Mouse (Mus musculus) heart, embryonic 10.5 days (tissue): Measurements from ENCODE around the gene Aip. TPM values are rescaled to one million over a fixed set of nuclear protein-coding genes. Genes with fewer than 3 reads are reported as not detected.
"Not testable (repeated sequence)": the region's sequence is repeated elsewhere in the genome, so short reads cannot be mapped to it uniquely, and the experiment has no call there.

ENCODE experiments used
- DNase-seq: peaks from one replicate; pipeline ENCODE4 v3.0.0-alpha.2; 2017; ENCODE audit warnings: low spot score
- H3K27ac ChIP-seq: fragments of 300-500 bp; sonication (generic); 2 replicates; pipeline ENCODE4 v1.5.1; 2016; ENCODE audit warnings: mild to moderate bottlenecking
- H3K27me3 ChIP-seq: fragments of 300-500 bp; sonication (generic); 2 replicates; pipeline ENCODE4 v1.6.1; 2016; ENCODE audit warnings: mild to moderate bottlenecking; ENCODE audit not compliant: poor library complexity, insufficient read depth, severe bottlenecking
- H3K36me3 ChIP-seq: fragments of 300-500 bp; sonication (generic); 2 replicates; pipeline ENCODE4 v1.6.1; 2016; ENCODE audit warnings: mild to moderate bottlenecking, moderate library complexity
- H3K4me1 ChIP-seq: fragments of 300-500 bp; sonication (generic); 2 replicates; pipeline ENCODE4 v1.6.1; 2016; ENCODE audit warnings: mild to moderate bottlenecking
- H3K4me3 ChIP-seq: fragments of 300-500 bp; sonication (generic); 2 replicates; pipeline ENCODE4 v1.5.1; 2016; ENCODE audit warnings: mild to moderate bottlenecking, moderate library complexity
- H3K9me3 ChIP-seq: fragments of 300-500 bp; sonication (generic); 2 replicates; pipeline ENCODE4 v1.6.1; 2016; ENCODE audit warnings: mild to moderate bottlenecking, moderate library complexity
- WGBS: fragments of 180-500 bp; shearing (Covaris S2); methylation state at CpG from one replicate; pipeline ENCODE4 v1.1.7; 2016; 5-methylcytosine and 5-hydroxymethylcytosine counted together
- polyA plus RNA-seq: library from polyadenylated mRNA; unstranded; fragments of >200 nt; fragmentation: Nextera tagmentation; extraction: Ambion mirVana; gene quantifications from 2 replicates; pipeline ENCODE4 v1.2.1, GENCODE M21; 2016

The Aip gene
- polyA plus RNA-seq, 1 experiment from 2014 or later, result 93.8 TPM

DNA sequence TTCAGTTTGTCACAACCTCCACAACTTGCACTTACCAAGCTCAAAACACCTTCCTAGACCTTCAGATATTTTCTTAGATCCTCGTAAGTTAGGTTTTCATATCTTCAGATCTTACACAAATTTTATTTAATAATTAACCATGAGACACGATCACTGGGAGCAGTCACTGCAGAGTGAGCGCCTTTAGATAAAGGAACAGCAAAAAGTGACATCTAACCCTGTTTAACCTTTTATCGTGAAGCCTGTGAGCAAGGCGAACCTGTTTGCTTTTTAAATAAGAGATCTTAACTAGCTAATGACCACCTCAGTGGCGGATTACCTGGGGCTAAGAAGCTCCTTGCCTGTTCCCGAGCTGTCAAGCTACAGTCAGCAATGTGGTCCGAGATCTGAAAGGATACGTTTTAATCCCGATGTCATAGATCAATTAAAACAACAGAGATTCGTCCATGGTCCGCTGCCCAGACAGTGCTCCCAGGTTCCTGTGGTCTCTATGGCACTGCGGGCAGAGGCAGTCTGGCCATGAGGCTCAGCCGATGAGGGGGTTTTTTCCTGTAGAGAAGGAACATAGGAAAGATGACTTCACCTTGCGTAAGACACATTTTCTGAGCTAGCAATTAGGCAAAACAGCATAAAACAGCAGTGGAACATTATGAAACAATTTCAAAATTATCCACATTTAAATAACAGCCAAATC is 56.8 kb downstream of the Aip start:
- 73% methylated on average over 15 of the region's 15 CpGs for WGBS
- DNase-seq, result no peak
- no peak overlapping the region for H3K4me3 ChIP-seq
- H3K4me1 ChIP-seq, result no peaks in the 10 kb centered on the region
- no peaks in the 10 kb centered on the region for H3K27me3 ChIP-seq
- no peak overlapping the region for H3K27ac ChIP-seq
- H3K9me3 ChIP-seq, result no peaks in the 10 kb centered on the region
- H3K36me3 ChIP-seq, result no peaks in the 10 kb centered on the region

DNA sequence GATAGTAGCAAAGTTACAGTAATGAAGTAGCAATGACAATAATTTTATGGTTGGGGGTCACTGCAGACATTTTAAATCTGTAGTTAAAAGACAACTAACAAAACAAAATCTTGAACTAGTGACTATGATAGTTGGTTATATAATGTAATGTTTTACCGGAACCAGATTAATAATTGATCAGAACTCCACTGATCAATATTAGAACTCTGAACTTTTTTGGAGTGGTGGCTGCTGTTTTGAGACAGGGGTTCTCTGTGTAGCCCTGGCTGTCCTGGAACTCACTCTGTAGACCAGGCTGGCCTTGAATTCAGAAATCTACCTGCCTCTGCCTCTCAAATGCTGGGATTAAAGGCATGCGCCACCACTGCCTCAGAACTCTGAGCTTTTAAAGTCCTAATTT is 57.4 kb downstream of the Aip start:
- H3K4me1 ChIP-seq, DNase-seq, H3K36me3 ChIP-seq, H3K4me3 ChIP-seq, H3K27ac ChIP-seq, H3K9me3 ChIP-seq, H3K27me3 ChIP-seq: not testable (repeated sequence)
- 87% methylated on average over 2 of the region's 2 CpGs for WGBS

DNA sequence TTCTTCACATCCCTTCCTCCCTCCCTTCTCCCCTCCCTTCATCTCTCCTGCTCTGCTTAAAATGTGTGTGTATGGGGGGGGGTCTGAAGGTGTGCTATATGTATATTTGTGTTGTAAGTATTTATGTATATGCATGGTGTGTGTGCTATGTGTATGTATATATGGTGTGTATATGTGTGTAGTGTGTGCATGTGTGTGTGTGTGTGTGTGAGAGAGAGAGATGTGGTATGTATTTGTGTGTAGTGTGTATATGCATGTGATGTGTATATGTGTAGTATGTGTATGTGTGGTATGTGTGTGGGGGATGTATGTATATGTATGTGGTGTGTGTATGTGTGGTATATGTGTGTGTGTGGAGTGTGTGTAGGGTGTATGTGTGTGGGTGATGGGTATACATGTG is 58.8 kb downstream of the Aip start:
- Histone ChIP-seq H3K9me3 (no peaks in the 10 kb centered on the region), H3K4me3 (no peak overlapping the region), H3K4me1 (no peaks in the 10 kb centered on the region), H3K36me3 (no peaks in the 10 kb centered on the region), H3K27ac (no peak overlapping the region), H3K27me3 (no peaks in the 10 kb centered on the region)
- DNase-seq, result no peak

DNA sequence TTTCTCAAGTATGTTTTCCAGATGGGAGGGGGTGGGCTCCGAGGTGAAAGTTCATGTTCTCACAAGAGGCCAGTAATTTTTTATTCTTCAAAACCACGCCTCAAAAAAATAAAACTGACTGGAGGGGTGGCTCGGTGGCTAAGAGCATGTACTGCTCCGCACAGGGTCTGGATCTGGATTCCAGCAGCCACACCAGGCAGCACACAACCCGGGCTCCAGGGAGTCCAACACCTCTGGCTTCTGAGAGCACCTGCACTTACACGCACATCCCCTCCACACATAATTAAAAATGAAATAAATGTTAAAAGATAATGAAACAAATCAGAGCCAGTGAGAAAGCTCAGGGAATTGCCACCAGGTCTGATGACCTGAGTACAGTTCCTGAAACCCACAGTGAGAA is 59.4 kb downstream of the Aip start:
- Histone ChIP-seq H3K27me3 (no peaks in the 10 kb centered on the region), H3K4me1 (no peaks in the 10 kb centered on the region), H3K4me3 (no peak overlapping the region), H3K27ac (no peak overlapping the region), H3K36me3 (no peaks in the 10 kb centered on the region), H3K9me3 (no peaks in the 10 kb centered on the region)
- 86% methylated on average over 6 of the region's 6 CpGs for WGBS
- no peak for DNase-seq

DNA sequence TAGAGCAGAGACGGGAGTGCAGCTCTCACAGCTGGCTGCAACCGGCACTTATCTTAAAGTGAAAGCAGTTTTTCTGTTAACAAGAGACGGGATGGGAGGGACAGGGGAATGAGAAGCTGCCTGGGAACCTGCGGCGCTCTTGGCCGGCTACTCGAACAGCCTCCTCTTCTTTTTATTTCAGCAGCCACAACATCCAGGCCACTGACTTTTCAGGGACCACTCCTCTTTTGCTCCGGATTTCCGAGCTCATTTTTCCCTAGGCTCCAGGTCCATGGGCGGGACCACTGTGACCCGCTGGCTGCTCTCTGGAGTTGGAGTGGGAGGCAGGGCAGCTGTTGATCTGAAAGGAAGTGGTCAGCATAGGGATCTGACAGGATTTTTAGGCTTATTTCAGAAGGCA is 61.2 kb downstream of the Aip start:
- WGBS, result 26% methylated on average over 7 of the region's 11 CpGs
- H3K27ac ChIP-seq, H3K36me3 ChIP-seq: not testable (repeated sequence)

More for the DNA sequence above, 61.2 kb downstream of the Aip start:
- H3K4me3 ChIP-seq, H3K4me1 ChIP-seq, H3K27me3 ChIP-seq, DNase-seq, H3K9me3 ChIP-seq: not testable (repeated sequence)

Other genes with a start within 250 kb of the Aip start
- gene Tcirg1, start 218.7 kb downstream of the Aip start, polyA plus RNA-seq, result 22.5 and 32.2 TPM in 2 replicates
- 323 and 356 TPM in 2 replicates for gene Ndufs8, start 213.1 kb downstream of the Aip start, polyA plus RNA-seq
- 2.1 and 3.0 TPM in 2 replicates for gene Aldh3b1, start 196.1 kb downstream of the Aip start, polyA plus RNA-seq
- gene Unc93b1, start 190.7 kb downstream of the Aip start, polyA plus RNA-seq, result 4.4 and 5.0 TPM in 2 replicates
- gene Aldh3b3, start 167.2 kb downstream of the Aip start, polyA plus RNA-seq, result not detected in 2 replicates
- gene Aldh3b2, start 153.5 kb downstream of the Aip start, polyA plus RNA-seq, result 0.51 and 1.8 TPM in 2 replicates
- gene Acy3, start 139.3 kb downstream of the Aip start, polyA plus RNA-seq, result 9.5 and 10.3 TPM in 2 replicates
- 0.45 TPM in 1 of 2 replicates, not detected in the other for gene Tbx10, start 133.1 kb downstream of the Aip start, polyA plus RNA-seq
- 40.2 and 52.4 TPM in 2 replicates for gene Nudt8, start 125.3 kb downstream of the Aip start, polyA plus RNA-seq
- 4.1 and 5.2 TPM in 2 replicates for gene Gm49405, start 125.2 kb downstream of the Aip start, polyA plus RNA-seq
- 32.4 and 75.0 TPM in 2 replicates for gene Doc2g, start 122.5 kb downstream of the Aip start, polyA plus RNA-seq
- 298 and 420 TPM in 2 replicates for gene Ndufv1, start 113.1 kb downstream of the Aip start, polyA plus RNA-seq
- gene Gstp1, start 87.9 kb downstream of the Aip start, polyA plus RNA-seq, result 402 and 470 TPM in 2 replicates
- 2.9 TPM in 2 replicates for gene Gstp2, start 79.8 kb downstream of the Aip start, polyA plus RNA-seq
- gene Gstp3, start 66.3 kb downstream of the Aip start, polyA plus RNA-seq, result 0.37 TPM in 1 of 2 replicates, not detected in the other
- gene Cabp2, start 44.3 kb downstream of the Aip start, polyA plus RNA-seq, result not detected in 2 replicates
- 67.9 and 86.0 TPM in 2 replicates for gene Cdk2ap2, start 28.7 kb downstream of the Aip start, polyA plus RNA-seq
- 14.3 and 21.2 TPM in 2 replicates for gene Pitpnm1, start 25.9 kb downstream of the Aip start, polyA plus RNA-seq
- not detected in 2 replicates for gene Gpr152, start 13.9 kb upstream of the Aip start, polyA plus RNA-seq
- gene Cabp4, start 18.2 kb upstream of the Aip start, polyA plus RNA-seq, result not detected in 2 replicates
- gene Coro1b, start 22.8 kb upstream of the Aip start, polyA plus RNA-seq, result 135 and 146 TPM in 2 replicates
- gene Ptprcap, start 27.7 kb upstream of the Aip start, polyA plus RNA-seq, result 1.8 and 4.4 TPM in 2 replicates
- 53.4 and 57.0 TPM in 2 replicates for gene Rps6kb2, start 37.5 kb upstream of the Aip start, polyA plus RNA-seq
- 2.3 and 2.8 TPM in 2 replicates for gene Carns1, start 49.6 kb upstream of the Aip start, polyA plus RNA-seq
- 0.94 and 1.5 TPM in 2 replicates for gene Tbc1d10c, start 65.4 kb upstream of the Aip start, polyA plus RNA-seq
- 876 and 946 TPM in 2 replicates for gene Ppp1ca, start 66.2 kb upstream of the Aip start, polyA plus RNA-seq
- 33.0 and 40.0 TPM in 2 replicates for gene Rad9a, start 75.8 kb upstream of the Aip start, polyA plus RNA-seq
- 2.1 and 3.4 TPM in 2 replicates for gene Clcf1, start 88.4 kb upstream of the Aip start, polyA plus RNA-seq
- gene AC109138.7, start 88.5 kb upstream of the Aip start, polyA plus RNA-seq, result not detected in 2 replicates
- gene Pold4, start 106.0 kb upstream of the Aip start, polyA plus RNA-seq, result 15.5 and 18.7 TPM in 2 replicates
- 2.9 and 3.5 TPM in 2 replicates for gene Ssh3, start 143.3 kb upstream of the Aip start, polyA plus RNA-seq
- 1.9 and 3.6 TPM in 2 replicates for gene Ankrd13d, start 157.3 kb upstream of the Aip start, polyA plus RNA-seq
- 12.0 and 16.5 TPM in 2 replicates for gene Grk2, start 180.4 kb upstream of the Aip start, polyA plus RNA-seq